Mouse (Mus musculus) kidney, postnatal 0 days (tissue): ENCODE data around the gene Ublcp1. TPM values are rescaled to one million over a fixed set of nuclear protein-coding genes. Genes with fewer than 3 reads are reported as not detected.

Source experiments
- ATAC-seq: fragments of 200-750 bp; cut with Nextera tagmentation; replicated peaks from 2 replicates; pipeline ENCODE4 v1.8.0; 2017; ENCODE audit warnings: low read depth, moderate number of reproducible peaks, moderate TSS enrichment, moderate library complexity; ENCODE audit not compliant: low FRiP score
- DNase-seq: peaks from one replicate; pipeline ENCODE4 v3.0.0-alpha.2; 2016; ENCODE audit warnings: low spot score
- H3K27ac ChIP-seq: fragments of 300-500 bp; sonication (generic); 2 replicates; pipeline ENCODE4 v1.5.1; 2014; ENCODE audit warnings: mild to moderate bottlenecking
- H3K27me3 ChIP-seq: fragments of 300-500 bp; sonication (generic); 2 replicates; pipeline ENCODE4 v1.6.1; 2014; ENCODE audit warnings: low read length, mixed read lengths; ENCODE audit not compliant: insufficient read depth
- H3K36me3 ChIP-seq: fragments of 300-500 bp; sonication (generic); 2 replicates; pipeline ENCODE4 v1.6.1; 2014; ENCODE audit warnings: low read length, mixed read lengths; ENCODE audit not compliant: insufficient read depth
- H3K4me1 ChIP-seq: fragments of 300-500 bp; sonication (generic); replicated peaks from 2 replicates; pipeline ENCODE4 v1.6.1; 2014; ENCODE audit warnings: antibody characterized with exemption, low read length, mixed read lengths; ENCODE audit not compliant: insufficient read depth
- H3K4me2 ChIP-seq: fragments of 300-500 bp; sonication (generic); 2 replicates; pipeline ENCODE4 v1.6.1; 2014; ENCODE audit warnings: mild to moderate bottlenecking, low read length, moderate library complexity, mixed read lengths
- H3K4me3 ChIP-seq: fragments of 300-500 bp; sonication (generic); replicated peaks from 2 replicates; pipeline ENCODE4 v1.5.1; 2014; ENCODE audit warnings: low read depth, low read length
- H3K9ac ChIP-seq: fragments of 300-500 bp; sonication (generic); 2 replicates; pipeline ENCODE4 v1.6.1; 2014; ENCODE audit warnings: low read depth, low read length
- H3K9me3 ChIP-seq: fragments of 300-500 bp; sonication (generic); replicated peaks from 2 replicates; pipeline ENCODE4 v1.6.1; 2016; ENCODE audit warnings: low read length, inconsistent platforms, mixed read lengths
- CTCF ChIP-seq: IDR thresholded peaks from 2 replicates; pipeline ENCODE4 v1.5.1; 2016; ENCODE audit warnings: antibody characterized with exemption, low read depth, mild to moderate bottlenecking, moderate library complexity
- WGBS: fragments of 180-500 bp; shearing (Covaris S2); extraction: QIAGEN DNeasy Blood & Tissue Kit; methylation state at CpG from one replicate; pipeline ENCODE4 v1.1.7; 2014; 5-methylcytosine and 5-hydroxymethylcytosine counted together
- polyA plus RNA-seq: library from polyadenylated mRNA; unstranded; fragments of >200 nt; fragmentation: Nextera tagmentation; extraction: Ambion mirVana; gene quantifications from 2 replicates; pipeline ENCODE4 v1.2.1, GENCODE M21; 2015

The Ublcp1 gene
- 71.6 and 74.9 TPM in 2 replicates for polyA plus RNA-seq

- peaks cover 11% of the 10 kb centered on the region; the same call in 1 of the 2 replicates for H3K4me1 ChIP-seq
- H3K9me3 ChIP-seq = no peaks in the 10 kb centered on the region
- under 1% methylated on average over 53 of the region's 54 CpGs for WGBS
- H3K4me2 ChIP-seq = peak within 1 kb of the TSS; percentile 90
- no peak for TF ChIP-seq CTCF
- peak within 1 kb of the TSS; percentile 72 for H3K9ac ChIP-seq
- H3K36me3 ChIP-seq = no peaks in the 10 kb centered on the region
- peak within 1 kb of the TSS; percentile 88 for H3K27ac ChIP-seq
- peak; percentile 98 for DNase-seq
- H3K4me3 ChIP-seq = peak within 1 kb of the TSS; percentile 82
- peak; percentile 95 for ATAC-seq
- H3K27me3 ChIP-seq = no peaks in the 10 kb centered on the region
These were observed at the start of gene Ublcp1 for GRCm38 (mm10) chr11:44470432-44471336. Gene Ublcp1, minus strand, starts transcription at chr11:44470498.

GRCm38 (mm10) chr11:44519096-44519949 is 49.0 kb upstream of the Ublcp1 start:
- Histone ChIP-seq H3K27ac (peak overlapping the region; percentile 95), H3K9me3 (no peaks in the 10 kb centered on the region), H3K4me3 (peak overlapping the region; percentile 95), H3K4me2 (peak overlapping the region; percentile 93), H3K9ac (peak overlapping the region; percentile 91), H3K36me3 (no peaks in the 10 kb centered on the region), H3K4me1 (peaks cover 15% of the 10 kb centered on the region; the same call in 1 of the 2 replicates), H3K27me3 (no peaks in the 10 kb centered on the region)
- under 1% methylated on average over 56 of the region's 61 CpGs for WGBS
- ATAC-seq = peak; percentile 58
- TF ChIP-seq CTCF = no peak
- DNase-seq = peak; percentile 53

- Histone ChIP-seq H3K9ac (peak within 1 kb of the TSS; percentile 91), H3K27me3 (no peaks in the 10 kb centered on the region), H3K4me2 (peak within 1 kb of the TSS; percentile 93), H3K4me3 (peak within 1 kb of the TSS; percentile 95), H3K9me3 (no peaks in the 10 kb centered on the region), H3K27ac (peak within 1 kb of the TSS; percentile 95), H3K4me1 (peaks cover 15% of the 10 kb centered on the region; the same call in 1 of the 2 replicates), H3K36me3 (no peaks in the 10 kb centered on the region)
- TF ChIP-seq CTCF = no peak
- DNase-seq (peak; percentile 84), ATAC-seq (peak; percentile 78)
- under 1% methylated on average over 65 of the region's 70 CpGs for WGBS
These were observed 48.2 kb upstream of the Ublcp1 start, which contains the start of gene Rnf145 for GRCm38 (mm10) chr11:44518281-44519095. Gene Rnf145, plus strand, starts transcription at chr11:44518964.

- Histone ChIP-seq H3K4me2 (peak overlapping the region; percentile 93), H3K36me3 (no peaks in the 10 kb centered on the region), H3K27ac (no peak overlapping the region; the same call in 1 of the 2 replicates), H3K4me3 (peak overlapping the region; percentile 95; the same call in 1 of the 2 replicates), H3K4me1 (peaks cover 15% of the 10 kb centered on the region; the same call in 1 of the 2 replicates), H3K27me3 (no peaks in the 10 kb centered on the region), H3K9ac (no peak overlapping the region; the same call in 1 of the 2 replicates), H3K9me3 (no peaks in the 10 kb centered on the region)
- ATAC-seq (no peak), DNase-seq (no peak)
- WGBS = 42% methylated on average over 6 of the region's 6 CpGs
- peak; percentile 28; the same call in 1 of the 2 replicates for TF ChIP-seq CTCF
These were observed 47.4 kb upstream of the Ublcp1 start for GRCm38 (mm10) chr11:44517561-44518280.

- Histone ChIP-seq H3K9me3 (no peaks in the 10 kb centered on the region), H3K36me3 (no peaks in the 10 kb centered on the region), H3K4me3 (no peak overlapping the region), H3K9ac (no peak overlapping the region), H3K4me2 (no peak overlapping the region), H3K4me1 (peaks cover 10% of the 10 kb centered on the region; the same call in 1 of the 2 replicates), H3K27ac (peak overlapping the region; percentile 47; the same call in 1 of the 2 replicates), H3K27me3 (no peaks in the 10 kb centered on the region)
- ATAC-seq (no peak), DNase-seq (no peak)
- 29% methylated on average over 1 of the region's 1 CpGs for WGBS
- TF ChIP-seq CTCF = no peak
These were observed 46.1 kb upstream of the Ublcp1 start for GRCm38 (mm10) chr11:44516362-44516761.
